Mouse (Mus musculus): ENCODE data around the gene Krtap3-1. TPM values are rescaled to one million over a fixed set of nuclear protein-coding genes. Genes with fewer than 3 reads are reported as not detected.
"Not testable (repeated sequence)": the region's sequence is repeated elsewhere in the genome, so short reads cannot be mapped to it uniquely, and the experiment has no call there.

The Krtap3-1 gene
- not detected for total RNA-seq (2021)
- long read RNA-seq, experiment 1, transcript Krtap3-1-201 (1 exons, 604 nt): major isoform, 12 of 12 reads
- long read RNA-seq, experiment 1, partial matches to known transcripts: 0 of 12 reads
- long read RNA-seq, experiment 1, other reads (novel, unspliced or antisense): 0 of 12 reads
- long read RNA-seq, experiment 2: 0 reads

DNA sequence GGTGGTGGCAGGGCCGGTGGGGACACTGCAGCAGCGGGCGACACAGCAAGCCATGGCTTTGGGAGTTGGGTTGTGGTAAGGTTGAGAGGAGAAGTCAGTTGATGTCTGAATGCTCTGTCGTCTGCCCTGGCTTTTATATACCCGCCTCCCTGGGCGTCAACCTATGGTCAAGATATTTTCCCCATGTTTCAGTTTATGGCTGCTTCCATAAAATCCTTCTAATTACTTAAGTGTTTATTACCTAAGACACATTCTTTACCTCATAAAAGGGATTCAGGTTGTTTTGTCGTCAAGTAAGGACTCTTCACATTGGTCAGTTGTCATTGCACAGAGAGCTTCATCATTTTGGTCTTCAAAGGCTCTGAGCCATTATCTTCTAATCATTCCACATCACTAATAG, at the start of gene Krtap3-1:
TSS of gene Krtap3-1 (minus strand) at position 101 of the 400 bp plus-strand sequence.
- no peak for DNase-seq (ENCODE audit: low spot score in 2 of 2)

DNA sequence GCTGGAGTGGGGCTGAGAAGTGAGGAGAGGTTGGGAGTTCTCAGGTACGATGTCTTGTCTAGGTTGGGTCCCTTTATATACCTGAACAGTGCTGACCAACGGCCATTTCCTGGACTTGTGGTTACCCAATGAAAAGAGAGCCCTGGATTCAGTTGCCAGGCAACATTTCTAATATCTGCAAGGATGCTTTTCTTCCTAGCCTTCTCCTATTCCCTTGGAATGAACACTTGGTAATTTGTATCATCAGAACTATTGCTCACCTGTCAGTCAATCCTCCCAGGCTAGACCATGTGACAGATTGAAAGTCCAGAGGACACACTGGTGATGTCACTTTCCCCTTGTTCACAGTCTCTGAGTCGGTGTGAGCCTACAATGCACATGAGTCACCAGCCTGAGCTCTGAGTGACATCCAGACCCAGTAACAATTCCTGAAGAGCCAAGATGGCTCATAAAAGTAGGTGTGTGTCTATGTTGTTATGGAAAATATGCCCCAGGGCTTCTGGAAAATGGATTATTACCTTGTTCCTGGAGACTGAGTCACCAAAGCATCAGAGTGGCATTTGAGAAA, 48.5 kb upstream of the Krtap3-1 start, which contains the start of gene Krtap2-4:
TSS of gene Krtap2-4 (minus strand) at position 51 of the 568 bp plus-strand sequence.
- no peak for DNase-seq (ENCODE audit: low spot score in 2 of 2)

DNA sequence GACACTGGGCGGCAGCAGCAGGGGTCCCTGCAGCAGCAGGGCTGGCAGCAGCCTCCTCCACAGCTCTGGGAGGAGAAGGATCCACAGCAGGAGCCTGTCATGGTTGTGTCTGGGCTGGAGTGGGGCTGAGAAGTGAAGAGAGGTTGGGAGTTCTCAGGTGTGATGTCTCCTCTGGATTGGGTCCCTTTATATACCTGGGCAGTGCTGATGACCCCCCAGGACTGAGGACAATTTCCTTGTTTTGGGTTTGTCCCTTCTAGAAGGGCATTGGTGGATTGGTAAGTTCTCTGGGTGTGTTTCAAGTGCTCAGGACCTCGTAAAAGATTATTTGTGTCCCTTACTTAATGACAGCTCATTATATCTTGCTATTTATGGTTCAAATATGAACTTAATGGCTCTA, 43.7 kb upstream of the Krtap3-1 start, which contains the start of gene Gm11937:
TSS of gene Gm11937 (minus strand) at position 101 of the 400 bp plus-strand sequence.
- not testable (repeated sequence) for DNase-seq (ENCODE audit: low spot score in 2 of 2)

- no peak for DNase-seq (ENCODE audit: low spot score in 2 of 2)
These were observed 42.7 kb upstream of the Krtap3-1 start for GRCm38 (mm10) chr11:99609126-99609525.

GRCm38 (mm10) chr11:99603208-99603607, 36.8 kb upstream of the Krtap3-1 start, which contains the start of gene Gm11938:
Gene Gm11938, minus strand, starts transcription at chr11:99603308.
- DNase-seq (ENCODE audit: low spot score in 2 of 2): not testable (repeated sequence)

DNA sequence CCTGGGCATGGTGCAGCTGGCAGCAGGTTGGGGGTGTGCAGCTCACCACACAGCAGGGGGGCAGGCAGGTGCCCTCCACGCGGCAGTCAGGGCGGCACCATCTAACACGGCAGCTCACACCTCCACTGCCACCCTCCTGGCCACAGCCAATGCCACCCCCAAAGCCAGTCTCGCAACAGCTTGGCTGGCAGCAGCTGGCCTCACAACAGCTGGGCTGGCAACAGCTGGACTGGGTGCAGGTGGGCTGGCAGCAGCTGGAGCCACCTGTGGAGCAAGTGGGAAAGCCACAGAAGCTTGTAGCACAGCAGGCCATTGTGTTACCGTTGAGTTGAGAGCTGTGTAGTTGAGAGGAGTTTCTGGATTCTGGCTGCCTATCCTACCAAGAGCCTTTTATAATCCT, 31.3 kb upstream of the Krtap3-1 start, which contains the start of gene Krtap9-3:
TSS of gene Krtap9-3 (minus strand) at position 364 of the 400 bp plus-strand sequence.
- not testable (repeated sequence) for DNase-seq (ENCODE audit: low spot score in 2 of 2)

- DNase-seq (ENCODE audit: low spot score in 2 of 2): no peak
These were observed 24.6 kb upstream of the Krtap3-1 start, which contains the start of gene Krtap1-3 for GRCm38 (mm10) chr11:99590981-99591380. Gene Krtap1-3, minus strand, starts transcription at chr11:99591339.

DNA sequence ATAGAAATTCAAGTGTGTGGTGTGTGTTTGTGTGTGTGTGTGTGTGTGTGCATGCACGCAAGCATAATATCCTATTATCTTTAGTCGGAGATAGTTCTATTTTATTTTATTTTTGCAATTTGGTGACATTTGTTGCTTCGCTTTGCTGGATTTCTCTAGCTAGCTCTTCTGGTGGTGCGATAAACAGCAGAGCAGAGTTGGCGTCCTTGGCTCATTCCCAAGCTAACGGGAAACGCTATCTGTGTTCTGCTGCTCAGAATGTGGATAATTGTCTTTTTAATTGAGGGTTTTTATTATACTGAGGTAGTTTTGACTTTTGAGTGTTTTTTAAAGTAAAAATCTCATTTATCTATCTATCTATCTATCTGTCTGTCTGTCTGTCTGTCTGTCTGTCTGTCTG, 18.7 kb upstream of the Krtap3-1 start:
- no peak for DNase-seq (ENCODE audit: low spot score in 2 of 2)

- DNase-seq (ENCODE audit: low spot score in 2 of 2): no peak
These were observed 16.8 kb upstream of the Krtap3-1 start, which contains the start of gene Krtap1-4 for GRCm38 (mm10) chr11:99583245-99583704. Gene Krtap1-4, minus strand, starts transcription at chr11:99583654.

- DNase-seq (ENCODE audit: low spot score in 2 of 2): no peak
These were observed 15.1 kb upstream of the Krtap3-1 start for GRCm38 (mm10) chr11:99581564-99581963.

DNA sequence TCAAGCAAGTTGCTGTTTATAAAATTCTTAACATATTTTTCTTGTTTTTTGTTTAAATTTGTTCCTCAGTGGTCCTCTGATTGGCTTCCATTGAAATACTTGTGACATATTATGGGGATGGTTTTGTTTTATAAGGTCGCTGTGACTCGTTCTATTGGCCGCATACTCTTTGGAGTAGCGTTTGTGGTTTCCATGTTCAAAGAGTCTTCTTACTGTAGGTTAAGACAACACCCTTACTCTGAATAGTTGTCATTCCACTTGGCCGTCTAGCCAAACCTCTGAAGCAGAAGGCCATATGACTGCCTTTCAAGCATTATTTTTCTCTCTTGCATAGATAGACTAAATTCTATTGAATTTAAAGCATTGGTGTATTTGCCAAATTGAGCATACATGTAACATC, 14.6 kb upstream of the Krtap3-1 start:
- DNase-seq (ENCODE audit: low spot score in 2 of 2): no peak

DNA sequence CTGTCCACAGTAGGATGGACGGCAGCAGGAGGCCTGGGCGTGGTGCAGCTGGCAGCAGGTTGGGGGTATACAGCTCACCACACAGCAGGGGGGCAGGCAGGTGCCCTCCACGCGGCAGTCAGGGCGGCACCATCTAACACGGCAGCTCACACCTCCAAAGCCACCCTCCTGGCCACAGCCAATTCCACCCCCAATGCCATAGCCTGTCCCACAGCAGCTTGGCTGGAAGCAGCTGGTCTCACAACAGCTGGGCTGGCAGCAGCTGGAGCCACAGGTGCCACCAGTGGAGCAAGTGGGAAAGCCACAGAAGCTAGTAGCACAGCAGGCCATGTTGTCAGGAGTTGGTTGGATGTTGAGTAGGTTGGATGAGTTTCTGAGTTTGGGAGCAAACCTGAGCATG, 14.2 kb upstream of the Krtap3-1 start, which contains the start of gene Krtap1-5:
TSS of gene Krtap1-5 (minus strand) at position 381 of the 400 bp plus-strand sequence.
- no peak for DNase-seq (ENCODE audit: low spot score in 2 of 2)

GRCm38 (mm10) chr11:99574106-99574505, 7.7 kb upstream of the Krtap3-1 start:
- peak; percentile 48 to 56 for DNase-seq (ENCODE audit: low spot score in 2 of 2)

DNA sequence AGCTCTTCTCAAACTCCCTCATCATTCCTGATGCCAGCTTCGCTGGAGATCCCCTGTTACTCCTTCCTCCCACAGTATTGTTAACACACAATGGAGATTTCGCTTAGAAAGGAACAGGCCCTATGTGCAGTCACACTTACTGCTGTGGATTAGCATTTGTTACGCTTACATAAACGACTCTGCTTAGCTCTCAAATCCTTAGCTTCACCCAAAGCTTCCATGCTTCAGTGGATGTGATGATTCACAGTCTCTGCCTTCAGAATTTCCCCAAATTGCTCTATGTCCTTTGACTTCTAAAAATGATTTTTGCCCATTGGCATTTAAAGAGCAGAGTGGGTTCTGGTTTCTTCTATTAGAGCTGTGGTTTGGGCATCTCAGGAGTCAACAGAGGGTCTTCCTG, 6.7 kb upstream of the Krtap3-1 start:
- DNase-seq (ENCODE audit: low spot score in 2 of 2): no peak

- no peak for DNase-seq (ENCODE audit: low spot score in 2 of 2)
These were observed 3.9 kb downstream of the Krtap3-1 start for GRCm38 (mm10) chr11:99562580-99562979.

DNA sequence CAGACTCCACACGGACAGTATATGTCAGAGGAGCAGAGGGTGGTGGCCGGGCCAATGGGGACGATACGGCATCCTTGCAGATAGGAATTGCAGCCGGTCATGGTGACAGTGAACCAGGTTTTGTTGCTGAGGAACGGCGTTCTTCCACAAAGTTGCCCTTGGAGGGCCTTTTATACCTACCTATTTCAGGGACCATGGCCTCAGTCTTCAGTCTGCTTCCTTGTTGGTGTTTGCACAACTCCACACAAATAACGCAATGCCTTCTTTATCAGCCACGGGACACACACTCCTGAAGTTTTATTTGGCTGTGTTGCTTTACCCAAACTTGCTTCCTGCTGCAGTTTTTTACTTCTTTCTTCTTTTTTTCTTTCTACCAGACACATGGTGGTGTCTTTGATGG, 7.1 kb downstream of the Krtap3-1 start, which contains the start of gene Gm11939:
TSS of gene Gm11939 (minus strand) at position 101 of the 400 bp plus-strand sequence.
- DNase-seq (ENCODE audit: low spot score in 2 of 2): no peak

GRCm38 (mm10) chr11:99557976-99558745, 8.3 kb downstream of the Krtap3-1 start:
- DNase-seq (ENCODE audit: low spot score in 2 of 2): no peak

- DNase-seq (ENCODE audit: low spot score in 2 of 2): no peak
These were observed 9.7 kb downstream of the Krtap3-1 start, which contains the start of gene Krtap3-2 for GRCm38 (mm10) chr11:99556753-99557152. Gene Krtap3-2, minus strand, starts transcription at chr11:99556853.

- DNase-seq (ENCODE audit: low spot score in 2 of 2): no peak
These were observed 10.2 kb downstream of the Krtap3-1 start for GRCm38 (mm10) chr11:99556195-99556594.

DNA sequence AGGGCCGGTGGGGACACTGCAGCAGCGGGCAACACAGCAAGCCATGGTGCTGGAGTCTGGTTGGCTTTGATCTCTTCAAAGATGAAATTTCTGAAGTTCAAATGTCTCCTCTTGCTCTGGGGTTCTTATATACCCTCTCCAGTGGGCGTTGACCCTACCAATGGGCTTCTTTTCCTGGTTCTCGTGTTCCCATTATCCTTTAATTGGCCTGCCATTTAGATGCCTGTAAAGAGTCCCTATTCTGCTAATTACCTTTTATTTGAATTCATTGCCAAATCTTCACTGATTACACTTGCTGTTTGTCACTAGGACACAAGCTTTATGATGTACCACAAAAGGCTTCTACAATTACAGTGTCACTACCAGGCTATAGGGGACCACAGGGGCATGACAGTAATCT, 15.7 kb downstream of the Krtap3-1 start, which contains the start of gene Krtap3-3:
TSS of gene Krtap3-3 (minus strand) at position 101 of the 400 bp plus-strand sequence.
- no peak for DNase-seq (ENCODE audit: low spot score in 2 of 2)

DNA sequence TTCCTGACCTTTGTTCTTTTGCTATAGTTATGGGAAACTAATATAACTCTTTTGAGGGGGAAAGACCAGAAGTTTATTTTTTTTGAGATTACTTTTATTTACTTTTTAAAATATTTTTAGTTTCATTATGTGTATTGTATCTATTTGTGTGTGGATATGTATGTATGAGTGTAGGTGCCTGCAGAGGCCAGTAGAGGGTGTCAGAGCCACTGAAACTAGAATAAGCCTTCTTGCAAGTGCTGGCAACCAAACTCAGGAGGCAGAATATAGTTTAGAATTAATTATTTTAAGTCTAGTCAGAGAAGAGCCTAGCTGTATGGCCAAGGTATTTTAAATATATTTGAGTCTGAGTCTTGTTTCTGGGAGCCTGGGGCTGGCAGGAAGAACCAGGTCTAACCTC, 18.5 kb downstream of the Krtap3-1 start:
- no peak for DNase-seq (ENCODE audit: low spot score in 2 of 2)

Data from gastrocnemius, postnatal 4 days (tissue).